Mouse (Mus musculus): Measurements from ENCODE around the gene Ss18l1.

The Ss18l1 gene

DNA sequence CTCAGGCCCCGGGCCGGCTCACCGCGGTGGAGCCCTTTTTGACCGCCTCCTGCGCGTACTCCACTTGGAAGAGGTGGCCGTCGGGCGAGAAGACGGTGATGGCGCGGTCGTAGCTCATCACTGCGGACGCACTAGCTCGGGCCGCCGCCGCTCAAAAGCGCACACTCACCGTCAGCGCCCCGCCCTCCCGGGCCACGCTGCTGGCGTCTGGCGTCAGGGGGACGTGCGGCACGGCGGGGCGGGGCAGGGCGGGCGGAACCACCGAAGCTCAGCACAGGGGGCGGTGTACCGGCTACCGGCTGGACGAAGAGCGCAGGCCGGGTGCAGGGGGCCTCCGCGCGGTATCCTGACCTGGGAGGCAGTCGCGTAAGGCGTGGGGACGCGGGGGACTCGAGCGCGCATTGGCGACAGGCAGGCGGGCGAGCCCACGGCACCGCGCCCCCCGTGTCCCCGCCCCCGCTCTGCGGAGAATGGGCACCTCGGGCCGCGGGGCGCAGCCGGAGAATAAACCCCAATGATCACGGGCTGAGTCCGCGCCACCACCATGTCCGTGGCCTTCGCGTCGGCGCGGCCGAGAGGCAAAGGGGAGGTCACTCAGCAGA lies at the start of gene Ss18l1, which contains the start of gene Psma7:
Gene Ss18l1, plus strand, starts transcription at position 254 of the 602 bp plus-strand sequence.
Gene Psma7, minus strand, starts transcription at position 178 of the 602 bp plus-strand sequence.
- peak; percentile 93 to 97 for DNase-seq

DNA sequence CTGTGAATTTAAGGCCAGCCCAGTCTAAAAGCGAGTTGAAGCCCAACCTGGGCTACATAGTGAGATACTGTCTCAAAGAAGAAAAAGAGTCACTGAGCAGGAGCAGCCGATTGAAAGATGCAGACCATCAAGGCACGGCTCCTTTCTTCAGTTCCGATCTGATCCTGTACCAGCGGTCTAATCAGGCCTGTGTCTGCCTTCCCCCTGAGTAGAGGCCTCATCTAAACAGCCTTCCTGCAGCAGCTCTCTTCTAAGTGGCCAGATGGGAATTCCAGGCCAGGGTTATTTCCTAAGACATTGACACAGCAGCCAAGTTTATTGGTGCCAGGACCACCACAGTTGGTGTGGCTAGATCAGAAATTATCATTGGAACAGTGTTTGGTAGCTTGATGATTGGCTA lies 49.2 kb upstream of the Ss18l1 start:
- DNase-seq: no peak

DNA sequence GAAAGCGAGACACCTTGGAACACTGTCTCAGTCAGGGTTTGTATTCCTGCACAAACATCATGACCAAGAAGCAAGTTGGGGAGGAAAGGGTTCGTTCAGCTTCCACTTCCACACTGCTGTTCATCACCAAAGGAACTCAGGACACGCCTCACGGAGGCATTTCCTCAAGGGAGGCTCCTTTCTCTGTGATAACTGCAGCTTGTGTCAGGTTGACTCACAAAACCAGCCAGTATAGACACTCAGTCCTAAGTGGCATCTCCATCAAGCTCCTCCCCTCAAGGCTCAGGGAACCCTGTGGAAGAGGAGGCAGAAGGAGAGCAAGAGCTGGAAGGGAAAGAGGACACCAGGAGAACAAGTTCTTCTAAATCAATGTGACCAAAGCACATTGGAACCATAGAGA lies 43.9 kb upstream of the Ss18l1 start:
- no peak for DNase-seq

DNA sequence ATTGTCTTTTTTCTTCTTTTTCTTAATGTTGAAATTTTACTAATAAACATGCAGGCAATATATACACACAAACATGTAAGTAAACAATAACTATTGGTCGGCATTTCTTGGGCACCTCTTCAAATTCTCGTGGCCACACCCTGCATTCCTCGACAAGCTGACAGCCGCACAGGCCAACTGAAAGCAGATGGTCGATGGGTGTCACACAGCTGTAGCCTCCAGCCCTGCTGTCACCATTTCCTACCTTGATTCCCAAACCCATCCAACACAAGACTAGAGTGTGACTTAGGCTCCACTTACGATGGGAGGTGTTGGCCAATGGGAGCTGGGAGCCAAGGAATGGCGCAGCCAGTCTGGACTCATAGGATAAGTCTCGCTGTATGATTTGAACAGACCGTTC lies 40.7 kb upstream of the Ss18l1 start:
- no peak for DNase-seq

DNA sequence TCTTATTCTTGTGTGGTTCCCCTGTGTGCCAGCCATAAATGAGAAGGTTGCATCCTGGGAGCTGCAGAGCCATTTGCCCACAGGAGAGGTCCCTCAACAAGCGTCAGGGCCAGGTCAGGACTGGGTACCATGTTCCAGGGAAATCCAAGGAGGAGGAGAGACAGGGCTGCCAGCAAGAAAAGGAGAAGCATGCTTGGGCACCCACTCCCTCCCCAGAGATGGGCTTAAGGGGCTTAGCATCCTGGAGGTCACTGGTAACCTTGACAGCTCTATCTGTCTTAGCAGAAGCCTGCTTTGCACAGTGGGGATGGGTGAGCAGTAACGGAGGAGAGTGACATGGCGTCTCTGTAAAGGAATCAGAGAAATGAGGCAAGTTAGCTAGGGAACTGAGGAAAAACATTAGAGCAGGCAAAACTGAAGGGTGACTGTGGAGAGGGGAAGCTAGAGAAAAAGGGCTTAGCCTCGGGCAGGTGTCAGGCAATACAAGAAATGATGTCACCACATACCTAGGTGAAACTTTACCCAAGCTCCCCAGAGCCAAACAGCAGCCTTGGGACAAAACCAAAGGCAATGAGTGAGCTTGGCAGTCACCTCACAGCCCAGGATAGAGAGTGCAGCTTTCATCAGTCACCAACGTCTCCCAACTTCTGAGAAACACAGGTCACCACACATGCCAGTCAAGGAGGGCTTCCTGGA lies 36.5 kb upstream of the Ss18l1 start:
- DNase-seq: no peak

DNA sequence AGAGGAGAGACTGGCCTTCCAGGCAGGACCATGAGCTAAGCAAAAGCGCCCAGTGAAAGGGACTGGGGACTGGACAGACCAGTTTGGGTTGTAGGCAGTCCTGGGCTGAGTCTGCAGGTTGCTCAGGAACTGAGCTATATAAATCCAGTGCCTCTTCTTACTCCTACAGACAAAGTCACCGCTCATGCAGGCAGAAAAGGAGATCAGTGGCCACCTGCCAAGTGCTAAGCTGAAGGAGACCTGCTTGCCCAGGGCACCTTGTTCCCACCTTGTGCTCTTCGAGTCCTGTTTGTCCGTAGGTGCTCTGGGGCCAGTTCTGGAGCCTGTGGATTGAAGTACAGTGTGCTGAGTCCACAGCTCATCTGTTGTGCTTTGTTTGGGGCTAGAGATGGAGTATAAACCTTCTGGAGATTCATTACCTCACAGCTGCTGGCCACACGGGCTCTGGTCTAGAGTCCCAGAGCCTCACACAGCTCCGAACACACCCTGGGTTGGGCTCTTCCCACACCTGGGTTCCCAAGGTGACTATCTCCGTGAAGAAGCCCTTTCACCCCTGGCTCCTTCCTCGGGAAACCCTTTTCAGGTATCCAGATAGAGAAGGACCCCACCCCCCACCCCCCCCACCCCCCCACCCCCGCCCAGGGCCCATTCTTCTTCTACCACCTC lies 35.8 kb upstream of the Ss18l1 start:
- DNase-seq: no peak

DNA sequence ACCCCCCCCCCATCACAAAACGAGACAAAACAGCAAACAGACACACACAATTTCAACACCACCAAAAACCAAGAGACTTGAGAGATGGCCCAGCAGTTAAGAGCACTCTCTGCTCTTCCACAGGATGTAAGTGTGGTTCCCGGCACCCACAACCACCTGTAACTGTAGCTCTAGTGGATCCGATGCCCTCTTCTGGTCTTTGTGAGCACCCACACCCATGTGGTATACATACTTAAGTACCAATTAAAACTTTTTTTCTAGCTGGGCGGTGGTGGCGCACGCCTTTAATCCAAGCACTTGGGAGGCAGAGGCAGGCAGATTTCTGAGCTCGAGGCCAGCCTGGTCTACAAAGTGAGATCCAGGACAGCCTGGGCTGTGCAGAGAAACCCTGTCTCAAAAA lies 31.6 kb upstream of the Ss18l1 start:
- DNase-seq: no peak

DNA sequence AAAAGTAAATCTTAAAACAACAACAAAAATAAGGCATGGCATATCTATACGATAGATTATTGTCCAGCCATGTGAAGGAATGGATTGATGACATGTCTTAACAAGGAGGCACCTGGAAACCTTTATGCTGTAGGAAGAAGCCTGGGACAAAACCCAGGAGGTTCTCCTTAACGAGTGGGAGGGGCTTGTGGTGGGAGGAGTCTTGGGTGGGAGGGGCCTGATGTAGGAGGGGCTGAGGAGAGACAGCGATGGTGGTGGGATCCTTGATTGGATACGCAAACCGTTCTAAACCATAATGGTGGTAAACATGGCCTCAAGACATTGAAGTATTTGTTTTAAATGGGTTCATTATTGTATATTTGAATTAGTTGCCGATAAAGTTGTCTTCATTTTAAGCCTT lies 30.9 kb upstream of the Ss18l1 start:
- no peak for DNase-seq

DNA sequence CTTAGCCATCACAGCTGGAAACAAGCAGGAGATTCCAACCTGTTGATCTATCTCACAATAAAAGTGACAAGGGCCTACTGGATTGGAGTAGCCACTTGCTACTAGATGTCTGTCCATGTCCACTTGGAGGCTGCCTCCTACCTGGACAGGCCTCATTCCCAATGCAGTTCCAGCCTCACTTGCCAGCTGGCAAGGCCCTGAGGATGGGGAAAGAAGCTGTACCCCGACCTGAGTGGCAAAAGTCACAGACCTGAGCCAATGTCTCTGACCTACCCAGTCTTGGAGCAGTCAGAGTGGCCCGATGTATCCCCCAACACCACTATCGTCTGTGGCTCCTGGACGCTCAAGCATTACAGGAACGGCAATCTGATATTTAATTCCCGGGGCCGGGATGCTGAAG lies 28.6 kb upstream of the Ss18l1 start:
- no peak for DNase-seq

DNA sequence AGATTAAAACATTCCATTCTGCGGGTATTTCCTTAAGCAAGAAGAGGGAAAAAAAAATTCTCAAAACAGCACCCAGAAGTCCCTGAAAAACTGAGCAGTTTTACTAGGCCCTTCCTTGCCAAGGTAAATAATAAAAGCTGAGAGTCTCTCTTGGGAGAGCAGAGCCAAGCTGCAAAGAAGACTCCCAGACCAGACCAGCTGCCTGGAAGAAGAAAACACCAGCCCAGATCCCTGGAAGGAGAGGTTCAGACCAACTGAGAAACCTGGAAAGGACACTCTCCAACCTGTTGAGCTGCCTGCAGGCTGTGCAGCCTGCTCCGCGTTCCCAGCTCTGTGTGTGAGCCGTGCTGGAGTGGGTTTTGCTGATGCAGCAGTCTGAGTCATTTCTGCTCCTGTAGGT lies 24.7 kb upstream of the Ss18l1 start:
- no peak for DNase-seq

DNA sequence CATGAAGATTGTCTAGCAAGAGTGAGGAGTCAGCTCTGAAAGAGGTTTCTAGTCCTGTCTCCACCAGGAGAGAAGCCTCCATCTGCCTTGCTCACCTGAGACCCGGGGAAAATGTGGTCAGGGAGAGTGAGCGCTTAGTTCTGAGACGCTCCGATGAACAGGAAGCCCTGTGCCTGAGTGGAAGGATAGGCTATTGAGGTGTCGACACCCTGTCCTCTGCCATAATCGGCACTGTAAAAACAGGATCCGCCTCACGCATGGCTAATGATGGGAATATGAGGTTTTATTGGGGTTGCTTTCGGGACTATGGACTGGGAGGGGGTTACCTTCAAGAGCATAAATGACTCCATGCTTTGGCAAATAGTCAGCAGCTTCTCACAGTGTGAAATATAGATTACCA lies 23.7 kb upstream of the Ss18l1 start:
- no peak for DNase-seq

DNA sequence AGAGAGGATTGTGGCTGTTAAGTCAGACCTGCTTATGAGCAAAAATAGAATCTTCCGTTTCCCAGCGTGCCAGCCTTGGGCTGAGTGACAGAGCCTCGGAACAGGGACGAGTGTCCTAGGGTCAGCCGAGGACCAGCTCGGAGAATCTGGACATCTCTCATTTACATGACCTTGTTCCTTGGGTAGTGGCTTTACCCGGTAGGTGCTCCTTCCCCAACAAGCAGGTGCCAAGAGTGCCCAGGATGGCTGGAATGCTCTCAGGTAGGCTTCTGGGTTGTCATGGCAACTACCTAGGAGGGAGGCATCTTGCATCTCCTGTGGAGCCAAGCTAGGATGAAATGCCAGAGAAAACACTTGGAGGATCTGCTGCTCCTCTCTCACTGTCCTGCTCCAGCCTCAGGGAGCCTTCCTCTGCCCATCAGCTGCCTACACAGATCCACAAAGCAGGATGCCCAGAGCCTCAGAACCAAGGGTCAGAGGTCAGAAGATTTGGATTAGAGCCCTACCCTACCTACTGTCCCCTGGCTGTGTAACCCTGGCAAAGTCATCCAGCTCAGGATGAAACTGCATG lies 22.1 kb upstream of the Ss18l1 start:
- DNase-seq: peak; percentile 72 to 73

DNA sequence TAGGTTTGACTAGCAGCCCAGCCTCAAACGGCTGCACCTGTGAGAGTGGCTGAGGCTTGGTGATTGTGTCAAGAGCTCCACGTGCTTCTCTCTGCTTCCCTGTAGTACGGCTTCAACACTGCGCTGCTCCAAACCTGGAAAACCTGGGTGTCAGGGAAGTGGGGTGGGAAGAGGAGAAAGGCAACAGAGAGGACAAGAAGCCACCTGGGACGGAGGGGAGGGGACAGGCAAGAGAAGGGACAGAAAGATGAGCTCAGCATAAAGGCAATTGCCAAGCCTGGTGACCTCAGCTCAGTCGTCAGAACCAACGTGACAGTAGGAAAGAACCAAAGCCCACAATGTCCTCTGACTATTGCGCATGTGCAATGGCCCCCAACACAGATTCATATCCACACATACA lies 21.4 kb upstream of the Ss18l1 start:
- DNase-seq: peak; percentile 63 to 65

DNA sequence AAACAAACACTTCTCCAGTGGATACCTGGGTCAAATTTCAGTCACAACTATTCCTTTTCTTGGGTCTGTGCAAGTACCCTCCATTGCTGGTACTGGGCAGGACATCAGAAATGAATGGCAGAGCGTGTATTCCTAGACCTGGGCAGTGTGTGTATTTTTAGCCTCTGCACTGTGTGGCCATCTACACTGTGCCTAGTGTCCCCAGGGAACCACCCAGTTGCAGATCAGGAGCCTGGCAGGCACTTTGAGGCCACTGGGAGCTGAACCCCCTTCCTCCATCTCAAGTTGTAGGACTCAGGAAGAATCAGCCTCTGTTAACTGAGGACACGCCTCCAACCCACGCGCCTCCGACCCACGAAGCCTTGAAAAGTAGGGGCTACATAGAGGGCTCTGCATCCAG lies 19.6 kb upstream of the Ss18l1 start:
- no peak for DNase-seq

DNA sequence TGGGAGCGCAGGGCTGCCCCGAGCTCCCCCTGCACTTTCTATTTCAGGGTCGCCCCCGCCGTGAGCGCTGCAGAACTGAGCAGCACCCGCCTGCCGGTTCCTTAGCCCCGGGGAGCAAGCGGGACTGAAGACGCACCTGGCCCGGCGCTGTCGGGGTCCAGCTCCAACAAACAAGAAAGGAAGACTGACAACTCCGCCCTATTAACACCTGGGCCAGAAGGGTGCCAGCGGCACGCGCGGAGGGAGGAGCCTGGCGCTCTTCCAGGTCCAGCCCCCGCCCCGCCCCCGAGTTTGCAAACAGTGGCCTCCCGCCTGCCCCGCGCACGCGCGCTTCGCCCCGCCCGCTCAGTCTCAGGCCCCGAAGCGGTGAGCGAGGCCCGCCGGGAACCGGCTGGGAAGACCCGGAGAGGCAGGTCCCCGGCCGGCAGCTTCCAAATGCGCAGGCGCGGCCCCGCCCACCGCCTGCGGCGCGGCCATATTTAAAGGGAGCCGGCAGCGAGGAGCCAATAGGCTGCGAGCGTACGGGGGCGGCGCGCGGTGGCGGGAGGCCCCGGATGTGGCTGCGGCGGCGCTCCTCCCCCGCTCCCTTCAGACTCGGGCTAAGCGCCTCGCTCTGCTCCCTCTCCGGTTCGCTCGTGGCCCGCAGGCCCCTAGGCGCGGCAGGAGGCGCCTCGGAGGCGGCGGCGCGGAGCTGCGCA lies 17.8 kb upstream of the Ss18l1 start, which contains the start of gene Lsm14b:
Gene Lsm14b, plus strand, starts transcription at position 587 of the 698 bp plus-strand sequence.
- peak; percentile 100 for DNase-seq

DNA sequence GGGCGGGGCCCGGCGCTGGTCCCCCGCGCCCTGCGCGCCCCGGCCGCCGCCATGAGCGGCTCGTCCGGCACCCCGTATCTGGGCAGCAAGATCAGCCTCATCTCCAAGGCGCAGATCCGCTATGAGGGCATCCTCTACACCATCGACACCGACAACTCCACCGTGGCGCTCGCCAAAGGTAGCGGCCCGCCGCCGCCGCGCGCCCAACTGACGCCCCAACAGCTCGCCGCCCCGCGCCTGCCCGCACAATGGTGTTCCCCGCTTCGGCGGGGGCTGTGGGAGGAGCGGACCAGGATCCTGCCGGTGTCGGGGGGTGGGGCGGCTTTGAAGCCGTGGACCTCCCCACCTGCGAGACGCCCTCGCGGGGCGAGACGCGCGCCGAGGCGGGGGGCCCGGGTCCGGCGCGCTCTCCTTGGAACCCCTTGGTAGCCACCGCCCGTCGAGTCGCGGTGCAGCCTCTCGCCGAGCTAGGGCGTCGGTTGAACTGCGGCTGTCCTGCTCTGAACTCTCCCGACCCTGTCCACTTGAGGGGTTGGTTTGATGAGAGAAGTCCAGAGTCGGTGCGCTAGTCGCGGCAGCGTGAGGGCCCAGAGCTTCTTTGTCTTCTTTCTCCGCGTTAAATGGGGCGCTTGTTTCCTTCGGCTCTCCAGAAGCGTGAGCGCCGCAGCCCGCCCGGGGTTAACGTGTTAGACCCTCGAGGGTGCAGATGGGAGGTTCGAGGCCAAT lies 17.0 kb upstream of the Ss18l1 start:
- peak in 1 of 2 experiments; percentile 76 for DNase-seq

DNA sequence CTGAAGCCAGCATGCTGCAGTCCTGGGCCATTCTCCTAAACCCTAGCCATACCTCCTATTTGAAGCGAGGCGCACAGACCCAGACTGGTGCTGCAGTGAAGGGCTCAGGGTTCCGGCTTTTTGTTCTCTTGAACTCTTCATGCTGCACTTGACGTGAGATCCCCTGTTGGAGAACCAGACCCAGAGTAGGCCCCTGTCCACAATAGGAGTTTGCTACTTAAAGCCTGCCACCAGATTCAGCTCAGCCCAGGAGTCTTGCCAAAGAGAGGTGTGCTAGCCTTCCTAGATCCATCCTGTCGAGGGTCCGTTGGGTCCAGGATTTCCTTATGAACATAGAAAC lies 16.5 kb upstream of the Ss18l1 start:
- DNase-seq: no peak

DNA sequence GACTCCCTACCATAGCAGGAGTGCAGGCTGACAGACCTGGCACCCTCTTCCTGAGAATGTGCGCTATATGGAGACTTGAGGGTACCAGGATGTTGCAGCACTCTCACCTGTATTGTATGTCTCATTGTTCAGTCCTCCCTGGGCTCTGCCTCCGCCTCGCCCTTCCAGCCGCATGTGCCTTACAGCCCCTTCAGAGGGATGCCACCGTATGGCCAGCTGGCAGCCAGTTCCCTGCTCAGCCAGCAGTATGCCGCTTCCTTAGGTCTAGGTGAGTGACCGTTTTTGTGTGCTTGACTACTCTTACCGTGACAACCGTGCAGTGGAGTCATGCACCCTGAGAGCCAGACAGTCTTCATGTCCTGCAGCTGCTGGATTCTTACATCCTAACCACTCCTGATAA lies 14.5 kb upstream of the Ss18l1 start:
- peak; percentile 43 to 58 for DNase-seq

DNA sequence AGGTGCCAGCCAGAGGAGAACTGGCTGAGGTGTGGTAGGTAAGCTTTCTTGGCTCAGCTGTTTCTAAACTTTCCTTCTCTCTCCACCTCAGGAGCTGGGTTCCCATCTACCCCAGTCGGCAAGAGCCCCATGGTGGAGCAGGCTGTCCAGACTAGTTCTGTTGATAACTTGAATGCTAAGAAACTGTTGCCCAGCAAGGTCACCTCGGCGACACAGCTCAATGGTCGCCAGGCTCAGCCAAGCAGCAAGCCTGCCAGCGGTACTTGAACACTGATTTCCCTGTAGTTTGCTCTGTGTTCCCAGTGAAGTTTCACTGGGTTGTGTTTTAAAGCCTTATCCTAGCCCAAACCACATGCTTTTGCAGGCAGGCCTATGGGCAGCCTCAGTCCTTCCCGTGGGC lies 11.0 kb upstream of the Ss18l1 start:
- no peak for DNase-seq

DNA sequence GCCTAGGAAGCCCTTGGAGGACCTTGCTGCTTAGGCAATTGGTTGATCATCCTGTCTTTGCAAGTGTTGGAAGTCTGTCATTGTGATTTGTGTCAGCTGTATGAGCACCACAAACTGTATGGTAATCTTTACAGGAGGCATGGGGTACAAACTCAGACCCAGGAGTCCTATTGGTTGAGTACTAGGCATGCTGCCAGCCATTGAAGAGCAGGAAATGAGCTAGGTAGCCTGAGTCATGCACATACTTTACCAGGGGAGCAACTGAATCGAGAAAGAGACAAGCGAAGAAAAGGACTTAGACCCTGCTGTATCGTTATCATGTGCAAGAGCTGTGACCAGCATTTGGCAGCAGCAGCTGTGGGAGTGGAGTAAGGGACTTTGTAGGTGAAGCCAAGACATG lies 9.4 kb upstream of the Ss18l1 start:
- DNase-seq: no peak

DNA sequence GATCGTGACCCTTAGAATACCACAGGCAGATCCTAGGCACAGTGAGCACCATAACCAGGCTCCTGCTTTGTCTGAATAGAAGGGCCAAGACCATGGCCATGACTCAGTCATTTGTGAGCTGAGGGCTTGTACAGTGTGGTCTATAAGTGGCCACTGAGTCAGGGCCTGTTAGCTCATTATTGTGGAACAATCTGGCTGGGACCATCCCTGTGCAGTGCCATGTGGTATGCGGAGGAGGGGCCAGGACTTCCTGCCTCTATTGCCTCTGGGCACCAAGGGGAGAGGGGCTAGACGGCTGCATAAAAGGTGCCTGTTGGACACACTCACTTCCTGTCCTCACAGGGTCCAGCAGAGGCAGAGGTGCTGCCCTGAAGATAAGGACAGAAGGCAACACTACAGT lies 8.4 kb upstream of the Ss18l1 start:
- DNase-seq: no peak

DNA sequence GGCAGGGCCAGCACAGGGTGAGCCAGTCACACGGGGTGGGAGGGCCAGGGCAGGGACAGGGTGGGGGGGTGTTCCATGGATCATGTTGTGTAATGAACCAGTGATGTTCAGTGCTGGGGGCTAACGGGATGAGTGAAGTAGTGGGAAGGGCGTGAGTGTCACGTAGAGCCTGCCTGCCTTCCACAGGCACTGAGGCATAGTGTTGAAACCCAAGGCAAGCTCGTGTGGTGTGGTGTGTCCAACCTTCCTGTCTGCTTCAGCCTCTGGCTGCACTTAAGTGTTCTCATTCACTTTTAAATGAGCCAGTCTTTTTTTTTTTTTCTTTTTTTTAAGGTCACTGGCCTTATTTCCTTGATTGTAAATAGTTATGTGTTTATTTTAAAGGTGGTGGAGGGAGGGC lies 7.6 kb upstream of the Ss18l1 start:
- no peak for DNase-seq

DNA sequence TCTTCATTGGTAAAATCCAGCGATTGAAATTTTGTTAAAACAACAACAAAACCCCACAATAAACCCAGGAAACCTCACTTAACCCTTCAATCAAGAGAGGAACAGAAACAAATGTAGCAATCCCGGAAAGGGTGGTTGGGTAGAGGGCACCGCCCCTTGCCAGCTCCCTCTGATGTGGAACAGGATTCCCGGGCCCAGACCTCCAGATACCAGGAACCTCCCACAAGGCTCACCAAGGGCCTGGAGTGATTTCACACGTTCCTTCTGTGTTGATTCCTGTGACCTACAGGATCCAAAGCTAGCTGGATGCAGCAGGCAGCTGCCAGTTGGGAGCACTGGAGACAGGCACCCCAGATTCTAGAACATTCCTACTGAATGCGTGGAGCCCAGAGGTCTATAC lies 1.9 kb upstream of the Ss18l1 start:
- no peak for DNase-seq
